Mouse (Mus musculus) layer of hippocampus, postnatal 10 days (tissue): ENCODE measurements at regions not wholly inside any gene's neighbourhood (a gene's known extent, or its start where the extent isn't known, plus 50 kb on each side); places are given as distances from the start of the nearest gene placed in this dataset.
"Not testable (repeated sequence)": the region's sequence is repeated elsewhere in the genome, so short reads cannot be mapped to it uniquely, and the experiment has no call there.

Source experiments
- DNase-seq, 2 experiments: peaks; one replicate each; pipeline ENCODE4 v3.0.0; 2021; ENCODE audit warnings: low spot score in 2 of 2

DNA sequence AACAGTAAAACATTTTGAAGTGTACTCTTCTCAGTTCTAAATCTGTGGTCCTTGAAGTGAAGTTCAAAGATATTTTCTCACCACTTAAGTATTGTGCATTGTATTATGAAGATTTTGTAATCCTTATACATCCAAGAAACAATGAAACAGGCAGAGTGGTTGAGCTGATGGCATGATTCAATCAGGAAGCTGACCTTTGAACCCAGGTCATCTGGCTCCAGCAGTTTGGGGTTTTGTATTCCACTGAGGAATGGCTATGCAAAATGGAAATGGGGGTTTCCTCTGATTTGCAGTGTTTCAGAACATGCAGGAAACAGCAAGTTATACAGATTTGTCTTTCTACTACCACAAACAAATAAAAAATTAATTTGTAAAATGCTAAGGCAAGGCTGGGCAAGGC lies 836.2 kb upstream of the Sox9 start:
- no peak for DNase-seq

DNA sequence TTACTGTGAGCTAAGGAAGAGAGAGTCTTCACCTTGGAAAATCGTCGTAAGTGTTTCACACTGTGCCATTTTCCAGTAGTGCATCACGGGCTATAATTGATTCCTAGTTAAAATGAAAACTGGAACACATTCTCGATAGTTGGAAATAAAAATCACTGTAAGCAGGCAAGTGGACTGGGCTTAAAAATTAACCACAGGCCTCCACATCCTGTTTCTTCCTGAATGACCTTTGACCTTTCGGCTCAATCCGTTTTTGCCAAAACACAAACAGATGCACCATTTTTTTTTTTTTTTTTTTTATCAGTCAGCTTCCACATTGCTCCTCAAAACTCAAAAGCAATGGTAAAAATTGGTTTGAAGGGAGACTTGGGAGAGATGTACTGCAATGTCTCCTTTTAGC lies 834.4 kb upstream of the Sox9 start:
- no peak for DNase-seq

DNA sequence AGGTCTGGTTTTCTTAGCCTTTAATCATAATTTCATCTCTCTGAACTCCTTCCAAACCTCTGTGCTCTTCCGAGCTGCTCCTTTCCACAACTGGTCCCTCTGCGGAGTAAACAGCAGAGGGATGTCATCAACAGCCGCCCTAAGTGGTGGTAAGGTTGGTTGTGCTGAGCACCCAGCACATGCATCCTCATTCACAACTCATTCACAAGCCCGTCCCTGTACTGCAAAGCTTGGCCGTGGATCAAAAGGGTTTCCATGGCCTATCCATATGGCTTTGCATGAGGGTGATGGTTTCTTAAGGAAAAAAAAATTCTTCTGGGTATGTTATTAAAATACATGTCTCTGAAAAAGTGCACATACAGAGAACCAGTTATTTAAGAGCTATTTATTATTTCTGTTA lies 828.6 kb upstream of the Sox9 start:
- DNase-seq: no peak

DNA sequence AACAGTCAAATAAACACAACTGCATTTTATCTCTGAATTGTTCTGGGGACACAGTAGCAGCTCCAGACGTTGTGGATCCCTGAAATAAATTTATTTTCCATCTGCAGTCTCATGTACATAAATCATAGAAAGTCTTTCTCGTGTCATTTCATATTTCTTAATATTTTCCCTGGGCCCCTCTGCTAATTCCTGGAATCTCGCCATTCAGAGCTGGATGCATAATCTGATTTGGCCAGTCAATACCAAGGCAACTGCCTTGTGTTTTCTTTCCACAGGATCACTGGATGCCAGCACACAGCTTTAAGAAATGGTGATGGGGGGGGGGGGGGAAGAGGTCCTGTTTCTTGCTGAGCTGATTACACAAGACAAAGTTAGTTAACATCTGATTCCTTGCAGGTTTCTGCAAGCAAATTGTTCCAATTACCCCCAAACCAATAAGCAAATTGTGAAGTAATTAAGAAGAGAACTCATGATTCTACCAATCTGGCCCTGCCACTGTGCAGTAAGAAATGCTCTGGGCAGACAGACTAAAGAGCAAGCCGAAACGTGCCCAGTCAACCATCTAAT lies 824.2 kb upstream of the Sox9 start:
- DNase-seq: no peak

DNA sequence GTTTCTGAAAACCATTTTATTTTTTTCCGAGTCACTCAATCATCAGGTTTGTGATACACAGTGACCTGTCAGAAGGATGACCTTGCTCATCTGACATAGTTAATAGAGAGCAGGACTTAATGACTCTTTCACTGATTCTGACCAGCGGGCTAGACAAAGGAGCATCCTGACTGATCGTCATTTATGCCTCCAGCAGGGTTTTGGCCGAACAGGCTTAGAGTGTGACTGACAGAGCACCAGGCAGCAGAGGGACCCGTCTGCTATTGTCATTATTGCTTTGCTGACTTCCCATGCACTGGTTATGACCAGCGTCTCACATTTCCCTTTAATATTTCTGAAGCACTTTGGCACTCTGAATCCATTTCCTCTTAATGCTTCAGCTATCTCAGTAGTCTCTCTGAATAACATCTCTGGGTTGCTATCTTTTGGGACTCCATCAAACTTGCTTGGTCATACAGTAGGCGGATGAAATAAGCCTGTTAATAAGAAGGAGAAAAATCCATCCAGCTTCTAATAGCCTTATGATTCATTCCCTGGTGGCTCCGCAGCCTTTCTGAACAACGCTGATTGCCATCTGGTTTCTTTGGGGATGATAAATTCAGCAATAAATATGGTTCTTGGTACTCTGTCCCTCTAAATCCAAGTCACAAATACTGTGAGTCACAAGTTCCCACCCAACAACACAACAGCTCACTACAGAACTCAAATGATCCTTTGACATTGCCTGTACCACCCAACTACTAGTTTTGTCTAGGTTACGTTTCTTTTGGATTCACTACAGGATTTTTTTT lies 820.8 kb upstream of the Sox9 start:
- no peak for DNase-seq

DNA sequence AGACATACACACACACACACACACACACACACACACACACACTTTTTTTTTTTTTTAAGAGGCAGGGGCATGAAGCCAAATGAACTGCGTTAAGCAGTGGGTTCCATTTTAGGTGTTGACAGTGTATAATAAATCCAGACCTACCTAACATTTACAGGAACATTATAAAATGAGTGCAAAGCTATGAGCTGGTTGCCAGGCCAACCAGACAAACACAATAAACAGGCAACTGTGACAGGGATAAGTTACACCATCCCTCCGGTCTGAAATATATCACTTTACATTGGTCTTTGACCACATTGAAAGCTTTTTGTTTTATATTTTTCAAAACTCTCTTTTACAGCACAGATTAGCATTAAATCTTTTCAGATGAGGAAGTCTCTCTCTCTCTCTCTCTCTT lies 820.2 kb upstream of the Sox9 start:
- no peak for DNase-seq

DNA sequence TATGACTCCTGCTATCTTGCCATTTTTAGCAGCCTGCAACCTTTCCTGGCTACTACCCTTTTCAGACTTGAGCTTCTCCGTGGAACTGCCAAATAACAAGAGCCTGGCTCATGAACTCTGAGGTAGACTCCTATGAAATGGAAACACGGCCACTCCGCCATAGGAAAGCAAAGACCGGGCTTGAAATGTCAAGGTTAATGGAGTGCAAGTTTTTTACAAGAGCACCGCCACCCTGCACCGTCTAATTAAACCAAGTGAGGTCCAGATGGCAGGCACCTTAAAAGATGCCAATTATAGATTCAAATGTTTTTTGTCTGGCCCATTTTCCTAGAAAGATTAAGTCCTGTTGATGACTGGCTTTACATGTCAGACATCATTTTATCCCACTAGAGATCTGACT lies 818.0 kb upstream of the Sox9 start:
- DNase-seq: no peak

DNA sequence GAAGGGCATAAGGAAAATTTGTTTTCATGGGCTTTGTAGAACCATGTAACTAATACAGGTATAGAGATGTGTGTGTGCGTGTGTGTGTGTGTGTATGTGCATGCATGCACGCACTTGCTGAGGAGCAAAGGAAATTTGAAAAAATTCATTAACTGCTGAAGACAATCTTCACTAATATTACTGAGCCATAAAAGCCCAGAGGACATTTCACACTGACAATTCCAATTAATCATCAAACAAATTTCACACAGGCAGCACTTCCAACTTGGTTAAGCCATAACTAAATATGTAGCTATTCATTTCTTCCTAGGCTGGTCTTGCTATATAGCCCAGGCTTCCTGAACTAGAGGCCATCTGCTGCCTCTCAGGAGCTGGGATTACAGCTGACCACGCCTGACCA lies 815.6 kb upstream of the Sox9 start:
- DNase-seq: no peak

DNA sequence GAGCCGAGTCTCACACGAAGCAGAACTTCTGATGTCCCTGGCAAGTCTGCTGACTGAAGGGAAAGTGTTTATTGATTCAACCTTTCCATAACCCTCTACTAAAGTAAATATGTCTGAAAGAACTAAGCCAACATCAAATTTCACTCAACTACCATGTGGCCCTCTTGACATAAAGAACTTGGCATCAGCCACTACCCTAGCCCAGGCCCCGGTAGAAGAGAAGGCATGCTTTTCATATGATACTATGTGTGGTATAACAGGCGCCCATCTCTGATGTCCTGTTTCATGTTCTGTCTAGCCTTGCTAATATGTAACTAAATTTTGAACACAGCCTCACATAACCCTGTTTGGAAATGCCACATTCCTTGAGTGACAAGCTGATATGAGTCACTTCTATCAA lies 811.0 kb upstream of the Sox9 start:
- no peak for DNase-seq

DNA sequence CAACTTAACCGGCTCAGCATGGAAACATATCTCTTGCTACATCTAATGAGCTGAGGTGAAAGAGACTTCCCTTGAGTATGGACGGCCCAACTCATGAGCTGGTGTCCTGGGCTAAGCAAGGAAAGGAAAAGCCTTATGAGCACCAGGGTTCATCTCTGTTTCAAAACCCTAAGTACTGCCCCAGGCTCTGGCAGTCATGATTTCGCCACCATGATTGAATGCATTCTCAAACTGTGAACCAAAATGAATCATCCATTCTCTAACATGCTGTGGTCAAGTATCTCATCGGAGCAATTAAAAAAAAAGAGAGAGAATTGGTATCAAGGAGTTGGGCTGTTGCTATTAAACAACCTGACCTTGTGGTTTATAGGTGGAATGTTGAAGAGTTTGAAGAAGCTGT lies 803.4 kb upstream of the Sox9 start:
- no peak for DNase-seq

DNA sequence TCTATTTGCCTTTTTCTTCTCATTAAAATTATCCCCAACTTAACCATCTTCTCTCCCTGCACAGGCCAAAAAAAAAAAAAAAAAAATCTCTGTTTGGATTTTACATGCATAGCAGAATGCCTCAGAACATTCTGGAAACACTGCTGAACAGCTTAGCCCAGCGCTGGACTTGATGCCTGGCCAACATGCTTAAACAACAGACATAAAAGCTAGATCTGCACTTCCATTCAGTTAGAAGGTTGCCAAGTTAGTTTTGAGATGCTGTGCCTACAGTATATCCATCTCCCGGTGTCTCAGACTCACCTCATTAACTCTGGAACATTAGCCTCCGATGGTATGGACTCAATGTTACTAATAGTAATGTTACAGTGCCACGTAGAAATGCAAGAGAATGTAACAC lies 785.6 kb upstream of the Sox9 start:
- no peak for DNase-seq

DNA sequence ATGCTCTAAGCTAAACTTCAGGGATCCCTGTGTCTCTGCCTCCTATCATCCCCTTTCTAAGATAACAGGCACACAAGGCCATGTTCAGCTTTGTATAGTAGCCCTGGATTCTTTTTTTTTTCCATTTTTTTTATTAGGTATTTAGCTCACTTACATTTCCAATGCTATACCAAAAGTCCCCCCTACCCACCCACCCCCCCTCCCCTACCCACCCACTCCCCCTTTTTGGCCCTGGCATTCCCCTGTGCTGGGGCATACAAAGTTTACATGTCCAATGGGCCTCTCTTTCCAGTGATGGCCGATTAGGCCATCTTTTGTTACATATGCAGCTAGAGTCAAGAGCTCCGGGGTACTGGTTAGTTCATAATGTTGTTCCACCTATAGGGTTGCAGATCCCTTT lies 771.2 kb upstream of the Sox9 start:
- not testable (repeated sequence) for DNase-seq

DNA sequence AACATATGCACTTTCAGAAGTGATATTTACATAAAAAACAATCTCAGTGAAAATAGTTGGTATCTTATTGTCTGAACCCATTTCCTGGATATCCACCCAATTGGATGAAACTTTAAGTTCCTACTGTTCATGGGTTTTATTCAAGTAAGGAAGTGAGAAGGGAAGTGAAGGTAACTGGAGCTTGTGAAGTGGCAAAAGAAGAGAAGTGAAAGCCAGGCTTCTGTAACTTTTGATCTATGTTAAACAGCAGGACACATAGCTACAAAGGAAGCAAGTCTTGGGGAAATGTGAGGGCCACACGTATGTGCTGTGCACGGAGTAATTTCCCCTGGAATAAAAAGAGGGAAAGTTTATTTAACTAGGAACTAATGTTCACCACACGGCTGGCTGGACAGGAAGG lies 764.1 kb upstream of the Sox9 start:
- DNase-seq: no peak

DNA sequence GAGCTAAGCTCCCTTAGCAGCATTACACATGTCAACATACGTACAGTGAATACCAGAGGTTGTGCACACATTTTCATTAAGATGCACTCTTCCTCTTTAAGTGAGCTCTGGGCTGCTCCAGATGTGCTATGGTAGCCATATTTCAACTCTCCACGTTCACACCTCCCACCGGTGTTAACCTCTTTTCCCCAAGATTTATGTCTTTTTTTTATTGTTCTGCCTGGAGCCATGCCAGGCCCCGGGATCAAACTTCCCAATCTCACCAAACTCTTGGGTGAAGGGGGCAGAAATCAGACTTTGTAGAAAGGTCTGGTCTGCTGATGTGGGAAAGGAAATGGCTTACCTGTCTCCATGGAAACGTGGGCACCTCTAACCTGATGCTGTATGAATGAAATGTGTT lies 754.0 kb upstream of the Sox9 start:
- DNase-seq: no peak

DNA sequence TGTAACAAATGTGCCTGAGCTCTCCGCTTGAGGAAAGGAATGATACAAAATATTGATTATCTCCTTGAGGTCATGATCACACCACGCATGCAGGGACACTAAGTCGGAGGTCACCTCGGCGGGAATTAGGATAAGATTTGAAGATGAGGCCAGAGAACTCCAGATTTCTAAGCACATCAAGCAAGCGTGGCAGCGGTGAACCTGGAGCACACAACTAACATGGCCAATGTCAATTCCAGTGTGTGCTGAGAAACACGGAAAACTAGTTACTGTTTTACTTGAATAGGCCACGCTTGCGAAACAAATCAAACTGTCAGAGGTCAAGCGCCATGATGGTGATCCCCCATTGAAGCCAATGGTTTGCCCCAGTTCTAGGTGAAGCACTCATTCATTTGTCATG lies 743.3 kb upstream of the Sox9 start:
- no peak for DNase-seq

DNA sequence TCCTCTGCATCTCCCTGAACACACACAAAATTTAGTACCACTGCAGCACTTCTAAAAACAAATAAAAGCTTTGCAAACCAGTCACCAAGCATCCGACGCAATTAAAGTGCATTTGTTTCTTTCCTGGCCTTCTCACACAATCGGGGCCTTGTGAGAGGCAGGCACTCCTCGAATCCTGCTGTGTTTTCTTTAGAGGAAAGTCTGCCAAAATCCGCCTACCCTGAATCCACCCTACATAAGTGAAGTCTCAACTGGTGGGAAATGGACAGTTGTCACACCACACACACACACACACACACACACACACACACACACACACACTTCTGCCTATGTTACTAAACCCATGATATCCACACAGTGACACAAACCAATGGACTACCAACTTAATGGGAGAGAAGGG lies 737.6 kb upstream of the Sox9 start:
- DNase-seq: no peak

DNA sequence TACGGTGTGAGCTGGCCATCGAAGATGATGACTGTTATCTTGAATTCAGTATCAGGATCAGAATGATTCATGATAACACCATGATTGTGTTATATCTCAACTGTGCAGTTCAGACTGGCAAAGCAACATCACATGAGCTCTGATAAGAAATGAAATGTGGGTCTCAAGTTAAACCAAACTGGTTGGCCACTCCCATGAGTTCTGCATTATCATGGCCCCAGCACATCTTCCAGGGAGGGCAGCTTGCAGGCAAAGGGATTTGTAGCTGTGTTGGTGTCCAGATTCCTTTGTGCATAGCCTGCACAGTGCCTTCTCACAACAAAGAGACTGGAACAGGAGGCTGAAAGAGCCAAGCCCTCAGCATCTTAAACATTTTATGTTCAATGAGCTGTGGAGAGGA lies 736.7 kb upstream of the Sox9 start:
- DNase-seq: no peak

DNA sequence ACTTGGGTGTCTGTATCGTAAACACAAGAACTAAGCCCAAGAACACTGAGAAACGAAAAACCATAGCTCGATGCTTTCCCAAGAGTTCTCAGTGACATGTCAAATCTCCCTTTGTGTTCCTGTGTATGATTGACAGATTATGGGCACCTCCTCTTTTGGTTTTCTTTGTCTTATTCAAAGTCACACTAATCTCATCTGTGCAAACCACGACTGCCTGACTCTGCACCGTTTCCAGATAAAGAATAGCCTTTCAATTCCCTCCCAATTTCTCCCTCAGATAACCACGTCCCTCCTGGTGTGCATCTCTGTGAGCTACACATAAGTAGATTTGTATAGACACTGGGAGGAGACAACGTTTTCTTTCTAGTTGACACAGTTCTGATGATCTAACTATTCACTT lies 731.7 kb upstream of the Sox9 start:
- no peak for DNase-seq

DNA sequence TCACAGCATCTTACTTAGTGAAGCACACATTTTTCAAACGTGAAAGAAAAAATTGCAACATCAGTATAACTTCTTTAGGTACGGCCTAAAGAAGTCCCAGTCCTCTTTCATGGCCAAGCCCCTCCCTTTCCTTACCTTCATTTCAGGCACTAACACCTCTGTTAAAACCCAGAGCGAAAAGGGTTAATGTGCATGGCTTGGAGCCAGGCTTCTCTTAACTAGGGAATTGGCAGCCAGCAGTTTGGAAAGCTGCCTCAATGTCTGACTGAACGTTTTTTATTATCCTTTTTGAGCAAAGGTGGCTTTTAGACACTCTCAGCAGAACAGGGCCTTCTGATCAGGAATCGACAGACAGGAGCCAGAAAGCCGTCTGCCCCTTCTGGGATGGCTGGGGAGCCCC lies 726.4 kb upstream of the Sox9 start:
- DNase-seq: peak in 1 of 2 experiments; percentile 13

DNA sequence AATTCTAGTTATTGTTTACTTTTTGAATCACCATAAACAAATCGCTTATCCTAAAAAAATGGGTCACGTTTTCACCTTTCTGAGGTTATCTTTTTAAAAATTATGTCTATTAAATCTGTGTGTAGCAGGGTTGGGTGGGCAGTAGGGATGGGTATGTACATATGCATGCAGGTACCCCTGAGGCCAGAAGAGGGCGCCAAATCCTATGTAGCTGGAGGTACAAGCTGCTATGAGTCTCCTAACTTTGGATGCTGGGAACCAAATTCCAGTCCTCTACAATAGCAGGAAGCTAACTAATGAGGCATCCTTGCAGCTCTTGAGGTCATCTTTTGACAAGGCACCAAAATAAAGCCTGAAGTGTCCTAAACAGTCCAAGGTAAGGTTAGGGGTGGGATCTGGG lies 714.8 kb upstream of the Sox9 start:
- no peak for DNase-seq

DNA sequence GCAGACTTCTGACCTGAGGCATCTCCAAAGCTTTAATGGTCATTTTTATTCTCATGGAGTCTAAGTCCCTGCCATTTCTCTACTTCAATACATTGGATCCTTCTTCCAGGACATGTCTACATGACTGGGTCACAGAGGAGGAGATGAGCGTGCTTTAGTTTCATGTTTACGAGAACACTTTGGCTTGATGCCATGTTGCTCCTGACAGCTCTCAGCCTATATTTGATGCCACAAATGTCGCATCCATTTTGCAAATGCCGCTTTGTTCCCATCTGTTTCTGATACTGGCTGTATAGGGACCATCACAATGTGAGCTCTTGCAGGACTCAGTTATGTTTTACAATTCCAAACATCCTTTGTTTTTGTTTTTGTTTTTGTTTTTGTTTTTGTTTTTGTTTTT lies 713.2 kb upstream of the Sox9 start:
- no peak for DNase-seq

DNA sequence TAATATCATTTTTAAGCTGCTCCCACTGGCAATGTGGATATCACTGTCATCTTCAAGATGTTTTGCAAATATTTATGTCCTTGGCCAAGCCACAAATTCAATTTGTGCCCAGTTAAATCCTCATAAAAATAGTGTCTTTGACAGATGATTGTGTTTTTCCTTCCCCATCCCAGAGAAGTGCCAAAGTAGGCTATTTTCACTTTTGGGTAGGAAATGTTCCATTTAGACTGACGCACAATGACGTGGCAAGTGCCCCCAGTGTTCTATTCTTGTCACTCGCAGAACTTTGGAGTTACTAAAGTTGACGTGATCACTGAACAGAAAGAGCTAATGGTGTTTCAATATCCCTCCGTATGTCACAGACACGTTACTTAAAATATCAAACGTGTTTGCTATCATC lies 710.5 kb upstream of the Sox9 start:
- DNase-seq: no peak

DNA sequence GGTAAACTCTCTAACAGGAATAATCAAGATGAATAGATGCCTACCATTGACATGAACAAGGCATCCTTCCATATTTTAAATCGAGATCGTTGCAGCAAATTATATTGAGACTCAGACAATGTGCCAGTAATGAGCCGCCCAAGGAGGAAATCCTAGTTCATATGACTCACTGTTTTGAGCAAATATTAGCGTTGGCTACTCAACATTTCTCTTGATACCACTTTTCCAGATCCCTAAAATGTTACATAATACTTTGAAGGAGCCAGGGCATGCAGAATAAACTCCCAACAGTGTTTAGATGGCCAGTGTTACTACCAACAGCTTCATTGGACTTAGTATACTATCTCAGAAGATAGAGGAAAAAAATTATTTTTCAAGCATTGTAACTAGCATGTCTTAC lies 700.6 kb upstream of the Sox9 start:
- no peak for DNase-seq

DNA sequence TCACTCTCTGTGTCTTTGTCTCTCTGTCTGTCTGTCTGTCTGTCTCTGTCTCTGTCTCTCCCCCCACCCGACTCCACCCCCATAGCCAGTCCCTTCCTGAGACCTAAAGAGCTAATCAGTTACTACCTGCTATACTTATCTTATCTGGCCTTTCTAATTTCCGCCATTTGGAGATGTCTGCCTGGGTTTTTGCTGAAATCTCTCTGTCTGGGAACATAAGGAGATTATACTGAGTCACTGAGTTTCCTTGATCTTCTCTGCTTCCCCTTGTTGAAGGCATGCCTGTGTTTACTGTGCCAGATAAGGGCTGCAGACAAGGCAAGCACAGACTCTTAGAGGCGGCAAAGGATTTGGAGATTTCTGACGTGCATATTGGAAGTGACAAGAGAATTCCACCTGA lies 699.0 kb upstream of the Sox9 start:
- no peak for DNase-seq
